Mouse (Mus musculus): ENCODE data around the gene Fam110a. TPM values are rescaled to one million over a fixed set of nuclear protein-coding genes. Genes with fewer than 3 reads are reported as not detected.

Fam110a gene
- polyA plus RNA-seq, 1 experiment from 2014 or later, result 75.2 TPM

DNA sequence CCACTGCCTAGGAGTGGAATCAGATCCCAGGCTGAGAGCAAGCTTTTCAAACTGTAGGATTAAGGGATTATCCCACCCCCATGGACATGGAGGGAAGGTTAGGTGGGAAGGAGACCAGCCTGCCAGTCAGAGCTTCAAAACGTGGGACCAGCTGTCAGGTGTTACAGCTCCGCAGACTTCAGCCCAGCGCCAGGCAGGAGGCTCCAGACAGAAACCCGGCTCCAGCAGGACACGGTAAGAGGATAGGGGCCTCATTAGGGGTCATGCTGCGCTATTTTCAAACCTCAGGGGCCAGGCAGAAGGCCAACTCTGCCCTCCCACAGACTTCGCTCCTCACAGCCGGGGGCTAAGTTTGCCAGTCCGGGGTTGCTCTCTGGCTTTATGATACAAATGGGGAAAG is 16.0 kb downstream of the Fam110a start:
- ATAC-seq (replicated peaks), result no peak
- H3K4me1 ChIP-seq, result peaks cover 58% of the 10 kb centered on the region
- H3K9ac ChIP-seq (replicated peaks), result no peak overlapping the region
- no peaks in the 10 kb centered on the region for H3K9me3 ChIP-seq
- no peak overlapping the region for H3K4me2 ChIP-seq (replicated peaks)
- H3K36me3 ChIP-seq, result no peaks in the 10 kb centered on the region
- no peaks in the 10 kb centered on the region for H3K27me3 ChIP-seq
- H3K4me3 ChIP-seq, result no peak overlapping the region
- H3K27ac ChIP-seq (replicated peaks), result peak overlapping the region; percentile 16
- WGBS, result 4% methylated on average over 9 of the region's 9 CpGs

DNA sequence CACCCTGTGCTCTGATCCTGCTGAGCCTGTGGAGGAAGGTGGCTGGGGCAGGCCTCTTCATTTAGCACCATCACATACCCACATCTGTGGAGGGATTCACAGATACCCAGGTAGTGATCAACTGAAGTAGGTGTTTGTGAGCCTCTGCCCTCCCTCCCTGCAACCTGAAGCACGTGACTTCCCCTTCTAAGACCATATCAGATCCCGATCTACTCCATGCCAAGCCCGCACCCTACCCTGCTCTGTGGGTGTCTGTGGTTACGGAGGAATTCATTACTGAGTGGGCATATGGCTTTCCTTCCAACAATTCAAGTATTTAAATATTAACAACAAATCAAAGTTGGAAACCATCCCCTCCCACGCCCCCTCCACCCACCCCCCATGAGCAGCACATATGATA is 16.7 kb downstream of the Fam110a start:
- H3K27ac ChIP-seq (replicated peaks), result no peak overlapping the region

DNA sequence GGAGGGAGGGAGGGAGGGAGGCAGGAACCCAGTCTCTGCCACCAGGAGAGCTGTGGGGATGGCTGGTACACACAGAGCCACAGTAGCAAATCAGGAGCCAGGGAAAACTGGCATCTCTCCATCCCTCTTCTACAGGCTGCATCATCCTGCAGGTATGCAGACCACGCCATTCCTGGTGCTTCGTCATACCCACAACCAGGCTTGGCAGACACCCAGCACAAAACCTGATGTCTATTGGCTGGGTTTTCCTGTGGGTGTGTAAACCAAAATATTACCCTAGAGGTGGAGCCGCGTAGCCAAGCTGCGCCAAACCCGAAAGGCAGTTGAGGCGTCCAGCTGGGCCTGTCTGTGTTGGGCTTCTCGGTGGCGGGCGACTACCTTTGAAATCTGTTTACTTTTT is 17.5 kb downstream of the Fam110a start:
- Histone ChIP-seq H3K9me3 (no peaks in the 10 kb centered on the region), H3K4me3 (no peak overlapping the region), H3K27ac (replicated peaks) (peak overlapping the region; percentile 31), H3K27me3 (no peaks in the 10 kb centered on the region), H3K4me1 (peaks cover 42% of the 10 kb centered on the region), H3K36me3 (no peaks in the 10 kb centered on the region), H3K4me2 (replicated peaks) (no peak overlapping the region), H3K9ac (replicated peaks) (no peak overlapping the region)
- ATAC-seq (replicated peaks), result peak; percentile 60
- WGBS, result 30% methylated on average over 10 of the region's 10 CpGs

More for the DNA sequence above, 16.7 kb downstream of the Fam110a start:
- H3K27me3 ChIP-seq, result no peaks in the 10 kb centered on the region
- ATAC-seq (replicated peaks), result no peak
- H3K4me3 ChIP-seq, result no peak overlapping the region
- H3K4me2 ChIP-seq (replicated peaks), result no peak overlapping the region
- WGBS, result 78% methylated on average over 5 of the region's 5 CpGs
- no peak overlapping the region for H3K9ac ChIP-seq (replicated peaks)
- no peaks in the 10 kb centered on the region for H3K9me3 ChIP-seq
- no peaks in the 10 kb centered on the region for H3K36me3 ChIP-seq
- peaks cover 51% of the 10 kb centered on the region for H3K4me1 ChIP-seq

DNA sequence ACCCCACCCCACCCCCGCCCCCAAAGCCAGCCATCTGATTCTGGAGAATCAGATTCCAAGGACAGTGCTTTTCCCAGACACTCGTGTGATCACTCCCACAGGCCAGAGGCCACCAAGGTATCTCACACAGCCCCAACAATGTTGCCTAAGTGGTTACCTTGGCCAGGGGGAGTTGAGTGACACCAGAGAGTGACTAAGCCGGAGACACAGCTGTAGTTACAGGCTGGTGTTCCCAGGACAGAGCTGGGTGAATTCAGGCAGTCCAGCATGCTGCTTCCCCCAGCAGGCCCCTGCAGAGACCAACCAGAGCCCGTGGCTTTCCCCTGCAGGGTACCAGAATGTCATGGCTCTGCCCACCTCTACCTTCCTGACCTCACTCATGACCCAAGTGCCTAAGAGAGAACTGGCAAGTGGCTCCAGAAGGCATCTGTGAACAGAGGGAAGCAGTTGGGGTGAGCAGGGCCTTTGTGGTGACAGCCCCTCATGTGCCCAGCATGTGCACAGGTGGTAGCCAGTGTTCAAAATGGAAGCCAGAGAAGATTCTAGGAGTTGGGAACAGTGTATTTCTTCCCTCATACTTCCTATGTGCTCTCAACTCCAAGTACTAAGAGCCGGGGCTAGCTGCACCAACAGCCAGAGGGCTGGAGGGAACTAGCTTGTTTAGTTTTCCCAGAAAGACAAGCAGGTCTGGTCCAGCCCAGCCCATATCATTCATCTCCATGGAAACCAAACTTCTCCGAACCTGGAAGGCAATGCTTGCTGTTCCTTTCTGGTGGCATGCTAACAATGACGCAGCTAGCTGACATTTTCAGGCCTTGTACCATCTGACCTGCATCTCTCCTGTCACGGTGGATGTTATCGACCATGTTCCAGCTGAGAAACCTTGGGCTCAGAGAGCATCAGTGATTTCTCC is 18.5 kb downstream of the Fam110a start:
- Histone ChIP-seq H3K9ac (replicated peaks) (no peak overlapping the region), H3K27ac (replicated peaks) (0 out of 2 replicates have a peak overlapping the region, but pooled peaks have one; percentile 44), H3K4me1 (peaks cover 36% of the 10 kb centered on the region), H3K4me2 (replicated peaks) (no peak overlapping the region), H3K9me3 (no peaks in the 10 kb centered on the region), H3K4me3 (no peak overlapping the region), H3K36me3 (no peaks in the 10 kb centered on the region), H3K27me3 (no peaks in the 10 kb centered on the region)
- WGBS, result 38% methylated on average over 9 of the region's 9 CpGs
- no peak for ATAC-seq (replicated peaks)

DNA sequence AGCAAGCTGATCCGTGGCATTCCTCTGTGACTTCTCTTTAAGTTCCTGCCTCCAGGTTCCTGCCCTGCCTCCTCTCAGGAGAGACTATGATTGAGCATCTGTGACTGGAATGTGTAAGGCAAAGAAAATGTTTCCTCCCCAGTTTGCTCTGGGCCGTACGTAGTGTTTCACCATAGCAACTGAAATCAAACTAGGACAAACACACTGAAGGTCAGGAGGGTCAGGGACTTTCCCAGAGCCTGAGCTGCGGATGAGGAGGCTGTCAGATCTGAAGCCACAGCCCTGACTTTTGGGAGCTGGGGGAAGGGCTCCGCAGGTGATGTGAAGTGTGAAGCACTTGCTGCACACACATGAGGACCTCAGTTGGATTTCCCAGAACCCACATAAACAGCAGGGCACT is 20.7 kb downstream of the Fam110a start:
- H3K27me3 ChIP-seq, result no peaks in the 10 kb centered on the region
- H3K36me3 ChIP-seq, result no peaks in the 10 kb centered on the region
- H3K4me1 ChIP-seq, result peaks cover 31% of the 10 kb centered on the region
- no peak overlapping the region for H3K4me2 ChIP-seq (replicated peaks)
- ATAC-seq (replicated peaks), result no peak
- no peaks in the 10 kb centered on the region for H3K9me3 ChIP-seq
- WGBS, result 53% methylated on average over 5 of the region's 5 CpGs
- H3K9ac ChIP-seq (replicated peaks), result no peak overlapping the region
- no peak overlapping the region for H3K27ac ChIP-seq (replicated peaks)
- H3K4me3 ChIP-seq, result no peak overlapping the region

DNA sequence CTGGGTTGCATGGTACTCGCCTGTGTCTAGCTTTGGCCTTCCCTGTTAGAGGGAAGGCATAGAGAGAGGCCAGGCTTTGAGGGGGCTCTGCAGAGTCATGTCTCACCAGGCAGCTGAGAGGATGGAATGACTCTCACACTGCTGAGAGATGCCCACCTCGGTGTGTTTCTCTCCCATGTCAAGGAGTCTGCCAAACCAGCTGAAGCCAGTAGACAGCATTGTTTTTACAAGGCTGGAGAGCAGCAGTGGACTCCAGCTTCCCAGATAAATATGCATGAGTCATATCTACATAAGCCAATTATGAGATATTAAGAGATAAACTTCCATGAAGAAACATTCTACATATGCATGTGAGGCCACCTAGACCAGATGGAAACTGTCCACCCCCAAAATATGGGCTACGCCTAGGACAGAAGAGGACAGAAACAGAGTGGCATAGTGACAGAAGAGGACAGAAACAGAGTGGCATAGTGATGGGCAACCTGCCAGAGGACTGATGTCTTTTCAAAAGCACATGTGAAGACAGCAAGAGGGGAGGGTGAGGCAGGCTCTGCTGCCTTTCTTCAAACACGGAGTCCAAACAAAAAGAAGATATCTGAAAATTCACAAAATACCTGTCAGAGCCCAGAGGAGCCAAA is 23.4 kb downstream of the Fam110a start:
- 64% methylated on average over 4 of the region's 4 CpGs for WGBS
- H3K4me2 ChIP-seq (replicated peaks), result no peak overlapping the region
- no peak for ATAC-seq (replicated peaks)

DNA sequence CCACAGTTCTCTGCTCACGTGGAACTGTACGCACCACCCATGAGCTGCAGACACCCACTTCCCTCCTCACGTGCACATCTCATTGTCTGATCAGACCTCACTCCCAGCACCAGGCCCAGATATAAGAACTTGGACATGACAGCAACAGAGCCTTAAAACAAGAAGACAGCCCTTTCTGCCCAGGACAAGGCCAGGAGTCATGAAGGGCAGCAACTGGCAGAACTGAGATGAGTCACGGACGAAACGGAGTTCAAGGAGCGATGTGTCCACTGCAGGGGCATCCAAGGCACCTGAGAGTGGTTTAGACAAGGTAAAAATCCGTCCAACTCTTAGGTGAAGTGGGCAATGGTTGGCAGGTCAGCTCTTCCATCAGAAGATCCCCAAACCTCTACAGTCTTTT is 26.4 kb downstream of the Fam110a start:
- no peak overlapping the region for H3K27ac ChIP-seq (replicated peaks)
- H3K36me3 ChIP-seq, result no peaks in the 10 kb centered on the region
- no peaks in the 10 kb centered on the region for H3K27me3 ChIP-seq
- H3K9ac ChIP-seq (replicated peaks), result no peak overlapping the region
- no peak overlapping the region for H3K4me3 ChIP-seq
- peaks cover 6% of the 10 kb centered on the region for H3K4me1 ChIP-seq
- no peaks in the 10 kb centered on the region for H3K9me3 ChIP-seq
- 89% methylated on average over 8 of the region's 8 CpGs for WGBS
- no peak for ATAC-seq (replicated peaks)
- H3K4me2 ChIP-seq (replicated peaks), result no peak overlapping the region

More for the DNA sequence above, 23.4 kb downstream of the Fam110a start:
- peaks cover 9% of the 10 kb centered on the region for H3K4me1 ChIP-seq
- peak overlapping the region; percentile 37; the same call in 1 of the 2 replicates for H3K27ac ChIP-seq (replicated peaks)
- H3K36me3 ChIP-seq, result no peaks in the 10 kb centered on the region
- H3K4me3 ChIP-seq, result no peak overlapping the region
- H3K9ac ChIP-seq (replicated peaks), result no peak overlapping the region
- H3K27me3 ChIP-seq, result no peaks in the 10 kb centered on the region
- no peaks in the 10 kb centered on the region for H3K9me3 ChIP-seq

DNA sequence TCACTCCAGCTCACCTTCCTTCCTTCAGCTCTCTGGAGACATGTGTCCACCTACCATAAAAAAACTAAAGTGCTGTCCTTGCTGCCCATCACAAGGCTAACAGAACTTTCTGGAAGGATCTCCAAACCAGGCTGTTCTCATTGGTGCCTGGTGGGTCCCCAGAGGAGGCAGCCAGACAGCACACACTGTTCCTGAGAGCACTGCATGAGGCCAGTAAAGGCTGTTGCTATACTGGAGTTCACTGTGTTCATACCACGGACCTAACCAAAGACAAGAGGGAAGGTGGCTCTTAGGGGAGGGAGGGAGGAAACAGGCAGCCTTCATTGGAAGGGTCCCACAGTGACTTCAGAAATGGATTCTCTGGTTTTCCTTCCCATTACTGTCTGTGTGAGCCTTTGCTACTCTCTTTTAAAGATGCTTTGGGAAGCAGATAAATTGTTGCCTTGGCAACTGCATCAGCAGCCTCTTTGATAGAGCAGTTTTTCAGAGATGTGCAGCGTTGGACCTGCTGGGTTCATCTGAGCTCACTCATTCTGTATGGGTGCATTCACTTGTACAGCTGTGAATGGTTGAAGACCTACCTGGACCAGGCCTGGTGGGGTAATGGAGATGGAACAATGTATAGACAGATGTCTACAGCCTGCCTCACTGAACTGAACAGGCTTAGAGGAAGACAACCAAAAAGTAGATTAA is 30.8 kb downstream of the Fam110a start:
- H3K36me3 ChIP-seq, result no peaks in the 10 kb centered on the region
- H3K4me3 ChIP-seq, result no peak overlapping the region
- no peaks in the 10 kb centered on the region for H3K27me3 ChIP-seq
- WGBS, result 48% methylated on average over 2 of the region's 2 CpGs
- no peaks in the 10 kb centered on the region for H3K9me3 ChIP-seq
- ATAC-seq (replicated peaks), result peak; percentile 71
- H3K4me2 ChIP-seq (replicated peaks), result no peak overlapping the region
- no peak overlapping the region for H3K9ac ChIP-seq (replicated peaks)
- peak overlapping the region; percentile 38; the same call in 1 of the 2 replicates for H3K27ac ChIP-seq (replicated peaks)
- no peaks in the 10 kb centered on the region for H3K4me1 ChIP-seq

DNA sequence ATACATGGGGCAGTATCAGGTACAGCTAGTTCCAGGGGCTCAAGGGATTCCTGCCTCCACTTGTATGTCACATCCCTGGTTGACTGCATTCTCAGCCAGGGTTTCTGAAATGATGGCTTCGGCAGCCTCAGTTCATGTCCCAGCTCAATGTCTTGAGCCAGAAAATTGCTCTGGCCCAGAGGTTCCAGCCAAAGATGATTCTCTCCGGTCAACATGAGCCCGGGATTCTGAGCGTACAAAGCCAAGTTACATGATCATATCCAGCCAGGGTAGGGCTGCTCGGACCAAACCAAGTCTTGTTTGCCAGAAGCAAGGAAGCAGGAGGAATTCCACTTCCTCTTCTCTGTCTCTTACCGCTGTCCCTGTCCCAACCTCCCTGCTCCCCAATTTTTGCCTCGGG is 31.7 kb downstream of the Fam110a start:
- H3K4me2 ChIP-seq (replicated peaks), result no peak overlapping the region
- H3K4me3 ChIP-seq, result no peak overlapping the region
- H3K4me1 ChIP-seq, result no peaks in the 10 kb centered on the region
- H3K27ac ChIP-seq (replicated peaks), result no peak overlapping the region
- ATAC-seq (replicated peaks), result no peak
- no peak overlapping the region for H3K9ac ChIP-seq (replicated peaks)
- no peaks in the 10 kb centered on the region for H3K36me3 ChIP-seq
- WGBS, result 85% methylated on average over 7 of the region's 7 CpGs
- H3K27me3 ChIP-seq, result no peaks in the 10 kb centered on the region
- no peaks in the 10 kb centered on the region for H3K9me3 ChIP-seq

DNA sequence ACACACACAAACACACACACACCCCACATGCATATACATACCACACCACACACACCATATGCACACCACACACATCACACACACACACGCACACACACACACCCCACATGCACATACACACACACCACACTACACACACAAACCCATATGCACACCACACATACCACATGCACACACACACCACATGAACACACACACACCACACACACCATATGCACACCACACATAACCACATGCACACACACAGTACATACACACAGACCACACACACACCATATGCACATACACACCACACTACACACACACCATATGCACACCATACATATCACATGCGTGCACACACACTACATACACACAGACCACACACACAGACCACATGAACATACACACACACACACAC is 32.4 kb downstream of the Fam110a start:
- H3K27ac ChIP-seq (replicated peaks), result no peak overlapping the region
- no peak for ATAC-seq (replicated peaks)

DNA sequence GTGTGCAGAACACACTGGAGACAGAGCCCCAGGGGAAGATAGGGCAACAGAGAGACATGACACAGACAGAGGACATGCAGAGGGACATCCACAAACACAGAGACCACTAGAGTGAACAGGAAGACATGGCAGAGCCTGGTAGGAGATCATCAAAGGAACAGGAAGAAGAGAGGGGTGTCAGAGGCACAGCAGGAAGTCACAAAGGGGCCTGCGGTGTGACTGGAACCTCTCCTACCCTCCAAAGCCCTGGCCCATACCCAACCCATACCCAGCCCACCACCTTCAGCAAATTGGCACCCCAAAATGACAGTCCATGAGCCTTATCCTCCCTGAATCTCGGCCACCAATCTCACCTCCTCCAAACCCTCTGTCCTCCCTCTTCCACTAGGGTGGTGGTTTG is 35.9 kb downstream of the Fam110a start:
- Histone ChIP-seq H3K9me3 (no peaks in the 10 kb centered on the region), H3K9ac (replicated peaks) (no peak overlapping the region), H3K4me3 (no peak overlapping the region), H3K36me3 (no peaks in the 10 kb centered on the region), H3K27me3 (no peaks in the 10 kb centered on the region), H3K27ac (replicated peaks) (no peak overlapping the region), H3K4me2 (replicated peaks) (no peak overlapping the region), H3K4me1 (no peaks in the 10 kb centered on the region)
- no peak for ATAC-seq (replicated peaks)
- 70% methylated on average over 2 of the region's 2 CpGs for WGBS

More for the DNA sequence above, 32.4 kb downstream of the Fam110a start:
- Histone ChIP-seq H3K9me3 (no peaks in the 10 kb centered on the region), H3K4me3 (no peak overlapping the region), H3K36me3 (no peaks in the 10 kb centered on the region), H3K4me2 (replicated peaks) (no peak overlapping the region), H3K4me1 (no peaks in the 10 kb centered on the region), H3K27me3 (no peaks in the 10 kb centered on the region), H3K9ac (replicated peaks) (no peak overlapping the region)
- WGBS, result 98% methylated on average over 2 of the region's 2 CpGs

DNA sequence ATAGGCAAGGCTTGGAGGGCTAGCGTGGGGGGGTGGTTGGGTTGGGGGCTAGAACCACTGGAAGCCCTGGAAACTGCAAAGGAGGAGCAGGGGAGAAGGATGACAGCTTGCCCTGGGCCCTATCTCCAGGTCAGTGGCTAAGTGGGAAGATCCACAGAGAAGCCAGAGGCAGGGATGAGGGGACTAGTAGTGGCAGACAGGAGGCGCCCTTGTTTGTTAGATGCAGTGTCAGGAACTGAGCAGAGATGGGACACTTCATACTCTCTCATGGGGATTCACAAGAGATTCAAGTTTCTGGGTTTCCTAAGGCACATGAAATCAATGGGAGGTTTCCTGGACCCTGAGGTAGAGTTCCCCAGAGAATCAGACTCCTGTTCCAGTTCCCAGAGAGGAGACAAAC is 38.8 kb downstream of the Fam110a start:
- H3K9me3 ChIP-seq, result no peaks in the 10 kb centered on the region
- H3K9ac ChIP-seq (replicated peaks), result no peak overlapping the region
- no peaks in the 10 kb centered on the region for H3K27me3 ChIP-seq
- WGBS, result 31% methylated on average over 2 of the region's 2 CpGs
- no peak overlapping the region for H3K4me2 ChIP-seq (replicated peaks)
- H3K4me1 ChIP-seq, result no peaks in the 10 kb centered on the region
- H3K27ac ChIP-seq (replicated peaks), result no peak overlapping the region
- no peaks in the 10 kb centered on the region for H3K36me3 ChIP-seq
- no peak overlapping the region for H3K4me3 ChIP-seq
- ATAC-seq (replicated peaks), result no peak

Measured in forebrain, embryonic 15.5 days (tissue).